Mouse (Mus musculus) left cerebral cortex, adult 6 months (tissue): Measurements from ENCODE around the gene Olfr744. TPM values are rescaled to one million over a fixed set of nuclear protein-coding genes. Genes with fewer than 3 reads are reported as not detected.

Experiments used
- long read RNA-seq, 2 experiments: library from polyadenylated mRNA; unstranded; transcript quantifications; one replicate each; pipeline ENCODE4 v2.0.0; 2019 to 2020
- polyA plus RNA-seq: library from polyadenylated mRNA; unstranded; fragments of <200 nt; fragmentation: Nextera tagmentation; gene quantifications from 2 replicates; pipeline ENCODE4 v1.2.3, GENCODE M21; 2021

The Olfr744 gene
- polyA plus RNA-seq = not detected in 2 replicates
- long read RNA-seq, experiment 1 = 0 reads
- long read RNA-seq, experiment 2 = 0 reads

DNA sequence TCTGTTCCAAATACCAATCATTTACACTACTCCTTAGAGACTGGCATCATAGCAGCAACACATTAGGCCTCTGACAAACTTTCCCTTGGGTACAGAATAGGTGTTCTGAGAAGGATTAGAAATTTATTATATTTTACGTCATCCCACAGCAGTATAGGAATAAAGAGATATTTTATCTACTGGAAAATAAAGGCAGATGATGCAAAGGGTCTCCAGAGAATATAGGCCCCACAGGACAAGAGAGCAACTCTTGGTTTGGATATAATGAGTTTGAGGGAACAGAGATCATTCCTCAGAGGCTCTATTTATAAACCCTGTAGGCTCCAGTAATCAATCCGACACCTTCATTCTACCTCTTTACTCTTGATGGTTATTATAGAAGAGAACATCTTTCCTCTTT, at the start of gene Olfr744:
TSS of gene Olfr744 (plus strand) at position 301 of the 400 bp plus-strand sequence.

DNA sequence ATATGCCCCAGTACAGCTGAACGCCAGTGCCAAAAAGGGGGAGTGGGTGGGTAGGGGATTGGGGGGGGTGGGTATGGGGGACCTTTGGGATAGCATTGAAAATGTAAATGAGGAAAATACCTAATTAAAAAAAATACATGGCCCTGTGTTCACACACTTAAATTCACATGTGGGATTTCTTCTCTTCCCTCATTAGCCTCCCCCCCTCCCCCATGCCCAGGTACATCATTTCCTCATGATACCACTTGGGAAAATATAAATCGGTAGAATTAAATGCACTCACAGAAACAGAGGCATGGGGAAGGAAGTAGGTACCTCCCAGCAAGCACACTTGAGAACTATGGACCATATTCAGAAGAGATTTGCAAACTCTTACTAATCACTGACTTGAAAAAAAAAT, 24.4 kb downstream of the Olfr744 start, which contains the start of gene Olfr745:
TSS of gene Olfr745 (plus strand) at position 301 of the 400 bp plus-strand sequence.

DNA sequence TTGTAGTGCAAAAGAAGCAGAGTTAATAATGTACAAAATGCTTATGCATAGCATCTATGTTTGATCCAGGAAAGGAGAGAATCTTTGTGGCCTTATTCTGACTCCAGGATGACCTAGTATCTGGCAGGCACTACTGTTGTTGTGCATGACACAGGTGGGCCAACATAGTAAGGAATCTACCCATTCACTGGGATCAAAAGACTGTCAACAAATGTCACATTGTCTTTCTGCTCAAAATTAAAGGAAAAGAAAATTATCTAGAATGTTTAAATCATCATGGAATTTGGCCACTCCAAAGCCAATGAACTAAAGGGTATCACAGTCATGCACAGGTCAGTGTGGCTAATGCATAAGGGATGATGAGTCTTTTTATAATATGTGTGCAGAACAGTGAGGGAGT, 32.1 kb downstream of the Olfr744 start, which contains the start of gene Olfr746:
TSS of gene Olfr746 (plus strand) at position 301 of the 400 bp plus-strand sequence.

Other genes starting within 250 kb of the Olfr744 start
- not detected in 2 replicates for gene Olfr736, start 233.7 kb upstream of the Olfr744 start, polyA plus RNA-seq
- not detected in 2 replicates for gene Olfr738, start 207.3 kb upstream of the Olfr744 start, polyA plus RNA-seq
- gene Olfr739, start 196.3 kb upstream of the Olfr744 start, polyA plus RNA-seq = not detected in 2 replicates
- gene Olfr740, start 169.3 kb upstream of the Olfr744 start, polyA plus RNA-seq = not detected in 2 replicates
- not detected in 2 replicates for gene Olfr741, start 142.1 kb upstream of the Olfr744 start, polyA plus RNA-seq
- gene Olfr742, start 111.3 kb upstream of the Olfr744 start, polyA plus RNA-seq = not detected in 2 replicates
- not detected in 2 replicates for gene Olfr743, start 93.0 kb upstream of the Olfr744 start, polyA plus RNA-seq
- not detected in 2 replicates for gene Olfr745, start 24.5 kb downstream of the Olfr744 start, polyA plus RNA-seq
- gene Olfr746, start 32.2 kb downstream of the Olfr744 start, polyA plus RNA-seq = not detected in 2 replicates
- gene Olfr747, start 78.3 kb downstream of the Olfr744 start, polyA plus RNA-seq = not detected in 2 replicates
- not detected in 2 replicates for gene Olfr748, start 92.5 kb downstream of the Olfr744 start, polyA plus RNA-seq
- gene Olfr749, start 130.2 kb downstream of the Olfr744 start, polyA plus RNA-seq = not detected in 2 replicates
- gene Ttc5, start 170.6 kb downstream of the Olfr744 start, polyA plus RNA-seq = 45.5 and 53.6 TPM in 2 replicates
- gene Ccnb1ip1, start 192.9 kb downstream of the Olfr744 start, polyA plus RNA-seq = not detected in 2 replicates
- gene Parp2, start 193.0 kb downstream of the Olfr744 start, polyA plus RNA-seq = 20.4 and 20.8 TPM in 2 replicates